Mouse (Mus musculus) heart, embryonic 16.5 days (tissue): ENCODE measurements around the gene Gm26661. TPM values are rescaled to one million over a fixed set of nuclear protein-coding genes. Genes with fewer than 3 reads are reported as not detected.

Source experiments
- ATAC-seq: fragments of 200-750 bp; cut with Nextera tagmentation; replicated peaks from 2 replicates; pipeline ENCODE4 v1.8.0; 2017; ENCODE audit warnings: moderate number of reproducible peaks; ENCODE audit not compliant: insufficient read depth, low FRiP score; ENCODE audit errors: extremely low read depth
- H3K27ac ChIP-seq: fragments of 300-500 bp; sonication (generic); 2 replicates; pipeline ENCODE4 v1.5.1; 2014; ENCODE audit warnings: mild to moderate bottlenecking, low read length, control low read depth, moderate library complexity
- H3K27me3 ChIP-seq: fragments of 300-500 bp; sonication (generic); 2 replicates; pipeline ENCODE4 v1.6.1; 2014; ENCODE audit warnings: low read length, mixed read lengths; ENCODE audit not compliant: control insufficient read depth, insufficient read depth
- H3K36me3 ChIP-seq: fragments of 300-500 bp; sonication (generic); 2 replicates; pipeline ENCODE4 v1.6.1; 2014; ENCODE audit not compliant: control insufficient read depth, insufficient read depth
- H3K4me1 ChIP-seq: fragments of 300-500 bp; sonication (generic); 2 replicates; pipeline ENCODE4 v1.6.1; 2014; ENCODE audit warnings: low read length, mixed read lengths; ENCODE audit not compliant: control insufficient read depth, insufficient read depth
- H3K4me2 ChIP-seq: fragments of 300-500 bp; sonication (generic); 2 replicates; pipeline ENCODE4 v1.6.1; 2014; ENCODE audit warnings: low read depth, mild to moderate bottlenecking, control low read depth, low read length
- H3K4me3 ChIP-seq: fragments of 300-500 bp; sonication (generic); 2 replicates; pipeline ENCODE4 v1.5.1; 2014; ENCODE audit warnings: mild to moderate bottlenecking, control low read depth, low read length
- H3K9ac ChIP-seq: fragments of 300-500 bp; sonication (generic); 2 replicates; pipeline ENCODE4 v1.6.1; 2014; ENCODE audit warnings: low read length, control low read depth
- H3K9me3 ChIP-seq: fragments of 300-500 bp; sonication (generic); replicated peaks from 2 replicates; pipeline ENCODE4 v1.6.1; 2016; ENCODE audit warnings: low read length; ENCODE audit not compliant: control insufficient read depth
- WGBS: fragments of 180-500 bp; shearing (Covaris S2); extraction: QIAGEN DNeasy Blood & Tissue Kit; methylation state at CpG from one replicate; pipeline ENCODE4 v1.1.7; 2014; 5-methylcytosine and 5-hydroxymethylcytosine counted together
- polyA plus RNA-seq: library from polyadenylated mRNA; unstranded; fragments of >200 nt; fragmentation: Nextera tagmentation; extraction: Ambion mirVana; gene quantifications from 2 replicates; pipeline ENCODE4 v1.2.1, GENCODE M21; 2015

Gene Gm26661
- polyA plus RNA-seq, 1 experiment from 2014 or later, result not detected

- peak within 1 kb of the TSS; percentile 64 for H3K27ac ChIP-seq
- H3K9me3 ChIP-seq, result no peaks in the 10 kb centered on the region
- H3K4me3 ChIP-seq, result peak within 1 kb of the TSS; percentile 79
- H3K9ac ChIP-seq, result peak within 1 kb of the TSS; percentile 87
- H3K4me2 ChIP-seq, result peak within 1 kb of the TSS; percentile 98
- no peaks in the 10 kb centered on the region for H3K27me3 ChIP-seq
- WGBS, result under 1% methylated on average over 49 of the region's 49 CpGs
- ATAC-seq, result peak; percentile 94
- peaks cover 16% of the 10 kb centered on the region for H3K4me1 ChIP-seq
- H3K36me3 ChIP-seq, result no peaks in the 10 kb centered on the region
These were observed 26.5 kb downstream of the Gm26661 start, which contains the start of gene Flnb for GRCm38 (mm10) chr14:7817770-7818462. TSS of gene Flnb (plus strand) at chr14:7817957.

- peaks cover 13% of the 10 kb centered on the region for H3K4me1 ChIP-seq
- no peak for ATAC-seq
- H3K27ac ChIP-seq, result peak overlapping the region; percentile 64
- no peaks in the 10 kb centered on the region for H3K9me3 ChIP-seq
- peak overlapping the region; percentile 87 for H3K9ac ChIP-seq
- peak overlapping the region; percentile 79 for H3K4me3 ChIP-seq
- peak overlapping the region; percentile 98 for H3K4me2 ChIP-seq
- no peaks in the 10 kb centered on the region for H3K27me3 ChIP-seq
- no peaks in the 10 kb centered on the region for H3K36me3 ChIP-seq
- WGBS, result 1% methylated on average over 36 of the region's 36 CpGs
These were observed 27.2 kb downstream of the Gm26661 start for GRCm38 (mm10) chr14:7818463-7819121.

- Histone ChIP-seq H3K9me3 (no peaks in the 10 kb centered on the region), H3K4me3 (peak overlapping the region; percentile 79), H3K27ac (peak overlapping the region; percentile 53), H3K4me2 (peak overlapping the region; percentile 98), H3K36me3 (no peaks in the 10 kb centered on the region), H3K27me3 (no peaks in the 10 kb centered on the region), H3K4me1 (peaks cover 11% of the 10 kb centered on the region), H3K9ac (peak overlapping the region; percentile 32; the same call in 1 of the 2 replicates)
- 62% methylated on average over 5 of the region's 5 CpGs for WGBS
- no peak for ATAC-seq
These were observed 28.1 kb downstream of the Gm26661 start for GRCm38 (mm10) chr14:7819446-7819845.

GRCm38 (mm10) chr14:7821341-7821740 is 30.0 kb downstream of the Gm26661 start:
- Histone ChIP-seq H3K9me3 (no peaks in the 10 kb centered on the region), H3K36me3 (no peaks in the 10 kb centered on the region), H3K27me3 (no peaks in the 10 kb centered on the region), H3K9ac (no peak overlapping the region), H3K4me1 (peaks cover 24% of the 10 kb centered on the region), H3K27ac (no peak overlapping the region), H3K4me2 (no peak overlapping the region), H3K4me3 (no peak overlapping the region)
- whole genome bisulfite sequencing, result 76% methylated on average over 8 of the region's 8 CpGs
- ATAC-seq, result no peak

GRCm38 (mm10) chr14:7822693-7823092 is 31.3 kb downstream of the Gm26661 start:
- H3K27ac ChIP-seq, result no peak overlapping the region
- no peak overlapping the region for H3K4me3 ChIP-seq
- no peak overlapping the region for H3K4me2 ChIP-seq
- no peaks in the 10 kb centered on the region for H3K27me3 ChIP-seq
- H3K36me3 ChIP-seq, result no peaks in the 10 kb centered on the region
- peaks cover 29% of the 10 kb centered on the region for H3K4me1 ChIP-seq
- H3K9ac ChIP-seq, result no peak overlapping the region
- H3K9me3 ChIP-seq, result no peaks in the 10 kb centered on the region
- no peak for ATAC-seq
- WGBS, result 38% methylated on average over 7 of the region's 7 CpGs

- no peak overlapping the region for H3K9ac ChIP-seq
- 49% methylated on average over 8 of the region's 8 CpGs for WGBS
- no peak overlapping the region for H3K4me2 ChIP-seq
- H3K36me3 ChIP-seq, result no peaks in the 10 kb centered on the region
- peaks cover 18% of the 10 kb centered on the region for H3K4me1 ChIP-seq
- ATAC-seq, result no peak
- no peaks in the 10 kb centered on the region for H3K27me3 ChIP-seq
- H3K27ac ChIP-seq, result no peak overlapping the region
- no peak overlapping the region for H3K4me3 ChIP-seq
- no peaks in the 10 kb centered on the region for H3K9me3 ChIP-seq
These were observed 33.4 kb downstream of the Gm26661 start for GRCm38 (mm10) chr14:7824651-7825268.

GRCm38 (mm10) chr14:7826151-7826937 is 35.0 kb downstream of the Gm26661 start:
- no peaks in the 10 kb centered on the region for H3K27me3 ChIP-seq
- H3K4me2 ChIP-seq, result no peak overlapping the region
- H3K4me3 ChIP-seq, result no peak overlapping the region
- peak; percentile 25; the same call in 1 of the 2 replicates for ATAC-seq
- peak overlapping the region; percentile 41; the same call in 1 of the 2 replicates for H3K9ac ChIP-seq
- 37% methylated on average over 10 of the region's 10 CpGs for WGBS
- no peaks in the 10 kb centered on the region for H3K36me3 ChIP-seq
- 0 out of 2 replicates have a peak, but pooled peaks cover 3% of the 10 kb centered on the region for H3K9me3 ChIP-seq
- H3K27ac ChIP-seq, result peak overlapping the region; percentile 77
- peaks cover 18% of the 10 kb centered on the region for H3K4me1 ChIP-seq

- H3K9me3 ChIP-seq, result 0 out of 2 replicates have a peak, but pooled peaks cover 3% of the 10 kb centered on the region
- no peak overlapping the region for H3K9ac ChIP-seq
- no peak for ATAC-seq
- H3K36me3 ChIP-seq, result no peaks in the 10 kb centered on the region
- H3K4me3 ChIP-seq, result no peak overlapping the region
- H3K27ac ChIP-seq, result 0 out of 2 replicates have a peak overlapping the region, but pooled peaks have one; percentile 2
- no peaks in the 10 kb centered on the region for H3K27me3 ChIP-seq
- 80% methylated on average over 2 of the region's 2 CpGs for WGBS
- peaks cover 21% of the 10 kb centered on the region for H3K4me1 ChIP-seq
- no peak overlapping the region for H3K4me2 ChIP-seq
These were observed 37.8 kb downstream of the Gm26661 start for GRCm38 (mm10) chr14:7829181-7829580.
